Mouse (Mus musculus) CH12.LX (cell line): ENCODE measurements at regions not wholly inside any gene's neighbourhood (a gene's known extent, or its start where the extent isn't known, plus 50 kb on each side); places are given as distances from the start of the nearest gene placed in this dataset.

Experiments
- DNase-seq: peaks from one replicate; pipeline ENCODE4 v3.0.0-alpha.2; 2013; ENCODE audit errors: extremely low read depth
- H3K27ac ChIP-seq: 2 replicates; pipeline ENCODE4 v1.5.1; 2012; ENCODE audit warnings: low read depth, mild to moderate bottlenecking, control low read depth, moderate library complexity; ENCODE audit not compliant: insufficient read depth
- H3K27me3 ChIP-seq: replicated peaks from 2 replicates; pipeline ENCODE3; 2012; ENCODE audit warnings: inconsistent platforms
- H3K36me3 ChIP-seq, 2 experiments: replicated peaks in 1 of 2; 2 replicates each; pipeline versions ENCODE3 to v1.6.1; 2012; ENCODE audit warnings: inconsistent platforms in 1 of 2, low read length in 1 of 2, mild to moderate bottlenecking in 1 of 2, mixed read lengths in 1 of 2, moderate library complexity in 1 of 2; ENCODE audit not compliant: control insufficient read depth in 1 of 2, insufficient read depth in 1 of 2
- H3K4me1 ChIP-seq, 2 experiments: 2 replicates each; pipeline ENCODE4 v1.6.1; 2012; ENCODE audit warnings: inconsistent platforms in 1 of 2, moderate library complexity in 1 of 2; ENCODE audit not compliant: insufficient read depth in 2 of 2, control insufficient read depth in 1 of 2
- H3K4me2 ChIP-seq: 2 replicates; pipeline ENCODE4 v1.6.1; 2012; ENCODE audit warnings: low read depth, mild to moderate bottlenecking, control low read depth; ENCODE audit not compliant: poor library complexity, insufficient read depth, severe bottlenecking
- H3K4me3 ChIP-seq, 3 experiments: fragments of 150-350 bp in 1 of 3; sonication (generic) in 1 of 3; replicated peaks in 1 of 3; 2 replicates each; pipeline versions ENCODE3 to v1.5.1; 2011 to 2012; ENCODE audit warnings: low read depth in 2 of 3, low read length in 2 of 3, mild to moderate bottlenecking in 2 of 3, moderate library complexity in 2 of 3, control low read depth in 1 of 3, improper control_type of control experiment in 1 of 3, inconsistent platforms in 1 of 3, mixed read lengths in 1 of 3; ENCODE audit not compliant: poor library complexity in 1 of 3
- H3K79me2 ChIP-seq: replicated peaks from 2 replicates; pipeline ENCODE4 v1.6.1; 2012; ENCODE audit warnings: mild to moderate bottlenecking, moderate library complexity; ENCODE audit not compliant: control insufficient read depth, poor library complexity, insufficient read depth, severe bottlenecking; ENCODE audit errors: extremely low read depth
- H3K9ac ChIP-seq: 2 replicates; pipeline ENCODE4 v1.6.1; 2012; ENCODE audit warnings: low read depth, mild to moderate bottlenecking, control low read depth, moderate library complexity; ENCODE audit not compliant: insufficient read depth
- H3K9me3 ChIP-seq: replicated peaks from 2 replicates; pipeline ENCODE3; 2012; ENCODE audit warnings: low read length, inconsistent platforms, mixed read lengths
- BHLHE40 ChIP-seq: IDR thresholded peaks from 2 replicates; pipeline ENCODE4 v1.6.1; 2011; ENCODE audit warnings: mild to moderate bottlenecking, low read depth, low read length, improper control_type of control experiment
- CHD1 ChIP-seq: IDR thresholded peaks from 2 replicates; pipeline ENCODE4 v1.6.1; 2012; ENCODE audit warnings: low read depth, low read length, improper control_type of control experiment, inconsistent platforms
- CHD2 ChIP-seq: IDR thresholded peaks from 2 replicates; pipeline ENCODE4 v1.6.1; 2011; ENCODE audit warnings: low read length, improper control_type of control experiment
- CTCF ChIP-seq, 2 experiments: IDR thresholded peaks in 1 of 2; conservative IDR thresholded peaks in 1 of 2; 2 replicates each; pipeline ENCODE4 v1.5.1; 2011 to 2012; ENCODE audit warnings: low read depth in 2 of 2, low read length in 2 of 2, improper control_type of control experiment in 1 of 2, inconsistent platforms in 1 of 2, mild to moderate bottlenecking in 1 of 2, moderate library complexity in 1 of 2
- E2F4 ChIP-seq: IDR thresholded peaks from 2 replicates; pipeline ENCODE4 v1.6.1; 2011; ENCODE audit warnings: low read depth, low read length, improper control_type of control experiment; ENCODE audit not compliant: insufficient replicate concordance
- ELF1 ChIP-seq: IDR thresholded peaks from 2 replicates; pipeline ENCODE4 v1.6.1; 2014; ENCODE audit warnings: low read depth, mild to moderate bottlenecking, inconsistent platforms, low read length, improper control_type of control experiment
- EP300 ChIP-seq: IDR thresholded peaks from 2 replicates; pipeline ENCODE4 v1.6.1; 2011; ENCODE audit warnings: low read length, improper control_type of control experiment
- GABPA ChIP-seq: IDR thresholded peaks from 2 replicates; pipeline ENCODE4 v1.6.1; 2012; ENCODE audit warnings: low read depth, low read length, improper control_type of control experiment, inconsistent platforms; ENCODE audit not compliant: insufficient replicate concordance
- HCFC1 ChIP-seq: IDR thresholded peaks from 2 replicates; pipeline ENCODE4 v1.6.1; 2012; ENCODE audit warnings: low read depth, mild to moderate bottlenecking, inconsistent platforms, low read length, improper control_type of control experiment
- IRF4 ChIP-seq: IDR thresholded peaks from 2 replicates; pipeline ENCODE4 v1.6.1; 2014; ENCODE audit warnings: low read depth, mild to moderate bottlenecking, inconsistent platforms, low read length, improper control_type of control experiment
- JUN ChIP-seq: IDR thresholded peaks from 2 replicates; pipeline ENCODE4 v1.6.1; 2011; ENCODE audit warnings: low read depth, mild to moderate bottlenecking, low read length, improper control_type of control experiment, moderate library complexity; ENCODE audit not compliant: insufficient read depth
- JUND ChIP-seq: conservative IDR thresholded peaks from 2 replicates; pipeline ENCODE4 v1.6.1; 2011; ENCODE audit warnings: low read depth, low read length, improper control_type of control experiment
- KAT2A ChIP-seq: IDR thresholded peaks from 2 replicates; pipeline ENCODE4 v1.6.1; 2012; ENCODE audit warnings: low read length, improper control_type of control experiment, inconsistent platforms; ENCODE audit not compliant: insufficient replicate concordance
- MAFK ChIP-seq: IDR thresholded peaks from 2 replicates; pipeline ENCODE4 v1.6.1; 2011; ENCODE audit warnings: low read length, improper control_type of control experiment; ENCODE audit not compliant: insufficient replicate concordance
- MAX ChIP-seq: IDR thresholded peaks from 2 replicates; pipeline ENCODE4 v1.6.1; 2011; ENCODE audit warnings: low read length, improper control_type of control experiment
- MAZ ChIP-seq: IDR thresholded peaks from 2 replicates; pipeline ENCODE4 v1.6.1; 2012; ENCODE audit warnings: low read depth, mild to moderate bottlenecking, inconsistent platforms, low read length, improper control_type of control experiment, moderate library complexity
- MEF2A ChIP-seq: IDR thresholded peaks from 2 replicates; pipeline ENCODE4 v1.6.1; 2014; ENCODE audit warnings: low read depth, mild to moderate bottlenecking, inconsistent platforms, low read length, improper control_type of control experiment, borderline replicate concordance
- MXI1 ChIP-seq: IDR thresholded peaks from 2 replicates; pipeline ENCODE4 v1.6.1; 2011; ENCODE audit warnings: mild to moderate bottlenecking, low read depth, low read length, improper control_type of control experiment
- MYC ChIP-seq: IDR thresholded peaks from 2 replicates; pipeline ENCODE4 v1.6.1; 2011; ENCODE audit warnings: low read depth, mild to moderate bottlenecking, improper control_type of control experiment, low read length
- NELFE ChIP-seq: IDR thresholded peaks from 2 replicates; pipeline ENCODE4 v1.6.1; 2011; ENCODE audit warnings: low read depth, low read length, improper control_type of control experiment
- PAX5 ChIP-seq: IDR thresholded peaks from 2 replicates; pipeline ENCODE4 v1.6.1; 2012; ENCODE audit warnings: low read length, inconsistent platforms, mixed read lengths
- POLR2A ChIP-seq: IDR thresholded peaks from 2 replicates; pipeline ENCODE4 v1.6.1; 2011; ENCODE audit warnings: low read depth, mild to moderate bottlenecking, improper control_type of control experiment, low read length
- POLR2AphosphoS2 ChIP-seq: IDR thresholded peaks from 2 replicates; pipeline ENCODE4 v1.6.1; 2011; ENCODE audit warnings: low read depth, low read length, improper control_type of control experiment
- RCOR1 ChIP-seq: conservative IDR thresholded peaks from 2 replicates; pipeline ENCODE4 v1.6.1; 2012; ENCODE audit warnings: low read depth, mild to moderate bottlenecking, inconsistent platforms, low read length, improper control_type of control experiment
- SIN3A ChIP-seq: IDR thresholded peaks from 2 replicates; pipeline ENCODE4 v1.6.1; 2012; ENCODE audit warnings: low read length, improper control_type of control experiment, inconsistent platforms
- SMC3 ChIP-seq: IDR thresholded peaks from 2 replicates; pipeline ENCODE4 v1.6.1; 2011; ENCODE audit warnings: low read depth, low read length, improper control_type of control experiment
- TBP ChIP-seq: conservative IDR thresholded peaks from 2 replicates; pipeline ENCODE4 v1.6.1; 2011; ENCODE audit warnings: low read depth, low read length, improper control_type of control experiment
- TCF12 ChIP-seq: IDR thresholded peaks from 2 replicates; pipeline ENCODE4 v1.6.1; 2014; ENCODE audit warnings: low read depth, mild to moderate bottlenecking, inconsistent platforms, low read length, improper control_type of control experiment
- UBTF ChIP-seq: IDR thresholded peaks from 2 replicates; pipeline ENCODE4 v1.6.1; 2012; ENCODE audit warnings: low read depth, mild to moderate bottlenecking, inconsistent platforms, low read length, improper control_type of control experiment, moderate library complexity
- USF1 ChIP-seq: IDR thresholded peaks from 2 replicates; pipeline ENCODE4 v1.6.1; 2014; ENCODE audit warnings: low read depth, mild to moderate bottlenecking, inconsistent platforms, low read length, improper control_type of control experiment
- ZKSCAN1 ChIP-seq: IDR thresholded peaks from 2 replicates; pipeline ENCODE4 v1.6.1; 2012; ENCODE audit warnings: low read depth, inconsistent platforms, low read length, improper control_type of control experiment, borderline replicate concordance
- ZNF384 ChIP-seq: IDR thresholded peaks from 2 replicates; pipeline ENCODE4 v1.6.1; 2012; ENCODE audit warnings: low read depth, low read length, improper control_type of control experiment, inconsistent platforms
- dilution Hi-C: fragments of 300-500 bp; cut with MboI; formaldehyde crosslinking; loops from 2 replicates; pipeline ENCODE4 v1.14.3; 2020; ENCODE audit warnings: low sequenced_read_pairs; ENCODE audit not compliant: extremely low pct_unique_long_range_greater_than_20kb, extremely low pct_ligation_motif_present
- in situ Hi-C: fragments of 300-500 bp; cut with MboI; formaldehyde crosslinking; loops from 3 replicates; pipeline ENCODE4 v1.14.3; 2019; ENCODE audit warnings: low sequenced_read_pairs, low pct_ligation_motif_present, low pct_unique_long_range_greater_than_20kb, mixed read lengths

- Histone ChIP-seq H3K4me2 (no peak overlapping the region), H3K27me3 (no peaks in the 10 kb centered on the region), H3K36me3 (no peaks in the 10 kb centered on the region), H3K4me1 (no peaks in the 10 kb centered on the region), H3K9ac (no peak overlapping the region), H3K27ac (no peak overlapping the region), H3K4me3 (no peak overlapping the region), H3K9me3 (no peaks in the 10 kb centered on the region), H3K79me2 (no peaks in the 10 kb centered on the region)
- TF ChIP-seq MYC (no peak), PAX5 (no peak), EP300 (no peak), MXI1 (no peak), POLR2A (no peak), E2F4 (no peak), GABPA (no peak), MAZ (no peak)
- no peak for DNase-seq
- dilution Hi-C loops (no loop called here), in situ Hi-C loops (no loop called here)
Observed at GRCm38 (mm10) chr3:58024750-58025392, 177.0 kb upstream of the Pfn2 start.

- in situ Hi-C loops, result no loop called here
Observed at GRCm38 (mm10) chr3:58049618-58050017, 201.7 kb upstream of the Pfn2 start.

GRCm38 (mm10) chr3:58054726-58055125 is 206.8 kb upstream of the Pfn2 start:
- in situ Hi-C loops (no loop called here), dilution Hi-C loops (no loop called here)
- H3K27ac ChIP-seq, result no peak overlapping the region
- no peaks in the 10 kb centered on the region for H3K4me1 ChIP-seq
- DNase-seq, result no peak
- H3K4me3 ChIP-seq, result no peak overlapping the region
- no peaks in the 10 kb centered on the region for H3K9me3 ChIP-seq
- H3K9ac ChIP-seq, result no peak overlapping the region
- H3K27me3 ChIP-seq, result no peaks in the 10 kb centered on the region
- H3K79me2 ChIP-seq, result no peaks in the 10 kb centered on the region
- no peaks in the 10 kb centered on the region for H3K36me3 ChIP-seq
- H3K4me2 ChIP-seq, result no peak overlapping the region
- TF ChIP-seq GABPA, result no peak
- no peak for TF ChIP-seq IRF4
- no peak for TF ChIP-seq SIN3A
- no peak for TF ChIP-seq ZNF384
- TF ChIP-seq CTCF (conservative IDR thresholded peaks at IDR 0.05 in 1 of 2, IDR thresholded peaks at IDR 0.05 in 1 of 2; ENCODE audit: low read depth in 2 of 2, low read length in 2 of 2), result no peak
- TF ChIP-seq NELFE, result no peak
- TF ChIP-seq POLR2AphosphoS2, result no peak
- no peak for TF ChIP-seq CHD1
- no peak for TF ChIP-seq USF1
- TF ChIP-seq JUN, result no peak
- TF ChIP-seq MYC, result no peak
- no peak for TF ChIP-seq ELF1
- no peak for TF ChIP-seq HCFC1
- TF ChIP-seq CHD2, result no peak
- TF ChIP-seq RCOR1, result no peak
- TF ChIP-seq BHLHE40, result no peak

More at GRCm38 (mm10) chr3:58049618-58050017, 201.7 kb upstream of the Pfn2 start:
- no peak for TF ChIP-seq BHLHE40
- TF ChIP-seq CHD2, result no peak
- TF ChIP-seq JUN, result no peak
- TF ChIP-seq JUND, result no peak
- TF ChIP-seq ELF1, result no peak
- no peak for TF ChIP-seq TCF12
- no peak for TF ChIP-seq TBP
- no peak for TF ChIP-seq USF1
- TF ChIP-seq SIN3A, result no peak
- TF ChIP-seq MEF2A, result no peak
- no peak for TF ChIP-seq MAFK
- no peak for TF ChIP-seq SMC3
- TF ChIP-seq EP300, result no peak
- TF ChIP-seq UBTF, result no peak
- no peak for TF ChIP-seq KAT2A
- no peak for TF ChIP-seq MAX
- TF ChIP-seq MYC, result no peak
- no peak for TF ChIP-seq ZKSCAN1
- no peak overlapping the region for H3K27ac ChIP-seq
- no peaks in the 10 kb centered on the region for H3K9me3 ChIP-seq
- no peaks in the 10 kb centered on the region for H3K27me3 ChIP-seq
- no peaks in the 10 kb centered on the region for H3K36me3 ChIP-seq
- no peak for DNase-seq
- no peak overlapping the region for H3K4me2 ChIP-seq
- H3K79me2 ChIP-seq, result no peaks in the 10 kb centered on the region
- no peak overlapping the region for H3K4me3 ChIP-seq
- H3K4me1 ChIP-seq, result no peaks in the 10 kb centered on the region
- dilution Hi-C loops, result no loop called here
- no peak overlapping the region for H3K9ac ChIP-seq
